Mouse (Mus musculus) leukemia stem cell, adult 10-12 weeks (primary cell): ENCODE data around the gene Vwa5a. TPM values are rescaled to one million over a fixed set of nuclear protein-coding genes. Genes with fewer than 3 reads are reported as not detected.

Experiments used
- polyA plus RNA-seq: library from polyadenylated mRNA; stranded (reverse); fragments of >175 nt; gene quantifications from 2 replicates; pipeline ENCODE4 v1.2.3, GENCODE M21; 2012; ENCODE audit warnings: low replicate concordance

Vwa5a gene
- polyA plus RNA-seq: 0.60 and 2.9 TPM in 2 replicates

DNA sequence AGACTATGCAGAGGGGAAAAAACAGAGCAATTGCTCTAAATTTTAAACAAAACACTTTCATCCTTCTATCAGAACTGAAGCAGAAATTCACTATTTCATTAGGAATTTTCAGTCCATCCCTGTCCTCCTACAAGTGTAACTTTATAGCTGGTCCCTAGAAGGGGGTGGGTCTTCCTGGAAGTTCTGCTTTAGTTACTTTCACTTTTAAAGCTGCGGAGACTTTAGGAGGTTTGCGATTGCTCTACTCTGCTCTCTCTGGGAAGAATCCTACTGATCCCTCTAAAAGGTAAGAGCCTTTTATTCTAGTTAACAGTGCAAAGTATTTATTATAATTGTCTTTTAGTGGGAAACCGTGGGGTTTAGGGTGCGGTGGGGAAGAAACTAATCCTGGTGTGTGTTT lies at the start of gene Vwa5a:
TSS of gene Vwa5a (plus strand) at position 167 of the 400 bp plus-strand sequence.

GRCm38 (mm10) chr9:38674501-38674900 lies 43.6 kb upstream of the Vwa5a start, which contains the start of gene Olfr918:
Gene Olfr918 (minus strand): TSS chr9:38674601.

GRCm38 (mm10) chr9:38751999-38752398 lies 33.9 kb downstream of the Vwa5a start, which contains the start of gene Olfr920:
Gene Olfr920 (plus strand): TSS chr9:38752299.

DNA sequence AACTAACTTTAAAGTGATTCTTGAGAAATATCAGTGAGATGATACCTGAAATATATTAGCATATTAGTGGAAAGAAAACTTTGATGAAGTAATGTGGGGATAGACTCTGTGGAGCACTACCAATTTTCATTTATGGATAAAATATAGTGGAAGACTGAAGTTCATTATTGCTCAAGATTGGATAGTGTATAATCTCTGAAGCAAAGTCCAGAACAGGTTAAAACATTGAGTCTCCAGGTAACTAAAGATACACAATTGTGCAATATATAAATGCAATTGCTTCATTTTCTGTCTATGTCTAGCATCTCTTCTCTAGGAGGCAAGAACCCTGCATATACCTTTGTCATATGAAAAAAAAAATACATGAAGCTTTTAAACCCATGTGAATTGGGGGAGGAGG lies 54.7 kb downstream of the Vwa5a start, which contains the start of gene Olfr921:
TSS of gene Olfr921 (plus strand) at position 301 of the 400 bp plus-strand sequence.

Other genes starting within 250 kb of the Vwa5a start
- gene Olfr905, start 247.2 kb upstream of the Vwa5a start, polyA plus RNA-seq: not detected in 2 replicates
- gene Olfr906, start 231.2 kb upstream of the Vwa5a start, polyA plus RNA-seq: not detected in 2 replicates
- gene Olfr907, start 222.5 kb upstream of the Vwa5a start, polyA plus RNA-seq: not detected in 2 replicates
- not detected in 2 replicates for gene Olfr911-ps1, start 196.7 kb upstream of the Vwa5a start, polyA plus RNA-seq
- 0.08 TPM in 1 of 2 replicates, not detected in the other for gene Olfr910, start 180.4 kb upstream of the Vwa5a start, polyA plus RNA-seq
- not detected in 2 replicates for gene Olfr912, start 138.1 kb upstream of the Vwa5a start, polyA plus RNA-seq
- gene Olfr913, start 125.5 kb upstream of the Vwa5a start, polyA plus RNA-seq: not detected in 2 replicates
- gene Olfr914, start 113.2 kb upstream of the Vwa5a start, polyA plus RNA-seq: not detected in 2 replicates
- not detected in 2 replicates for gene Olfr916, start 58.4 kb upstream of the Vwa5a start, polyA plus RNA-seq
- not detected in 2 replicates for gene Olfr917, start 52.4 kb upstream of the Vwa5a start, polyA plus RNA-seq
- not detected in 2 replicates for gene Olfr918, start 43.7 kb upstream of the Vwa5a start, polyA plus RNA-seq
- gene Olfr919, start 14.6 kb upstream of the Vwa5a start, polyA plus RNA-seq: not detected in 2 replicates
- not detected in 2 replicates for gene Olfr920, start 34.0 kb downstream of the Vwa5a start, polyA plus RNA-seq
- not detected in 2 replicates for gene Olfr921, start 54.8 kb downstream of the Vwa5a start, polyA plus RNA-seq
- 0.05 TPM in 1 of 2 replicates, not detected in the other for gene Olfr922, start 96.3 kb downstream of the Vwa5a start, polyA plus RNA-seq
- gene Olfr923, start 108.3 kb downstream of the Vwa5a start, polyA plus RNA-seq: not detected in 2 replicates
- gene Olfr924, start 126.2 kb downstream of the Vwa5a start, polyA plus RNA-seq: not detected in 2 replicates
- not detected in 2 replicates for gene Olfr26, start 136.8 kb downstream of the Vwa5a start, polyA plus RNA-seq
- gene Olfr926, start 158.9 kb downstream of the Vwa5a start, polyA plus RNA-seq: not detected in 2 replicates
- not detected in 2 replicates for gene Olfr930, start 211.5 kb downstream of the Vwa5a start, polyA plus RNA-seq